Mouse (Mus musculus): ENCODE results near the gene Hs2st1.

Hs2st1 gene

GRCm38 (mm10) chr3:144586731-144587130, 16.8 kb upstream of the Hs2st1 start:
- peak; percentile 56 for DNase-seq (ENCODE audit: low read depth, low spot score)

- DNase-seq (ENCODE audit: low read depth, low spot score): peak; percentile 56
These were observed 15.0 kb upstream of the Hs2st1 start for GRCm38 (mm10) chr3:144584789-144585553.

GRCm38 (mm10) chr3:144583789-144584188, 13.8 kb upstream of the Hs2st1 start:
- no peak for DNase-seq (ENCODE audit: low read depth, low spot score)

GRCm38 (mm10) chr3:144582306-144582705, 12.3 kb upstream of the Hs2st1 start:
- DNase-seq (ENCODE audit: low read depth, low spot score): no peak

GRCm38 (mm10) chr3:144581842-144582241, 11.9 kb upstream of the Hs2st1 start:
- no peak for DNase-seq (ENCODE audit: low read depth, low spot score)

- DNase-seq (ENCODE audit: low read depth, low spot score): no peak
These were observed 10.3 kb upstream of the Hs2st1 start for GRCm38 (mm10) chr3:144580281-144580680.

- DNase-seq (ENCODE audit: low read depth, low spot score): no peak
These were observed 9.8 kb upstream of the Hs2st1 start for GRCm38 (mm10) chr3:144579796-144580195.

- peak; percentile 71 for DNase-seq (ENCODE audit: low read depth, low spot score)
These were observed 8.9 kb upstream of the Hs2st1 start for GRCm38 (mm10) chr3:144578921-144579320.

- DNase-seq (ENCODE audit: low read depth, low spot score): no peak
These were observed 7.7 kb upstream of the Hs2st1 start for GRCm38 (mm10) chr3:144577366-144578340.

GRCm38 (mm10) chr3:144574256-144574655, 4.3 kb upstream of the Hs2st1 start:
- no peak for DNase-seq (ENCODE audit: low read depth, low spot score)

- DNase-seq (ENCODE audit: low read depth, low spot score): peak; percentile 19
These were observed 971 bp upstream of the Hs2st1 start for GRCm38 (mm10) chr3:144570816-144571487.

GRCm38 (mm10) chr3:144569401-144569971, 495 bp downstream of the Hs2st1 start:
- peak; percentile 43 for DNase-seq (ENCODE audit: low read depth, low spot score)

- DNase-seq (ENCODE audit: low read depth, low spot score): peak; percentile 40
These were observed 1.1 kb downstream of the Hs2st1 start for GRCm38 (mm10) chr3:144568861-144569361.

GRCm38 (mm10) chr3:144565212-144565611, 4.8 kb downstream of the Hs2st1 start:
- DNase-seq (ENCODE audit: low read depth, low spot score): no peak

GRCm38 (mm10) chr3:144563916-144564315, 6.1 kb downstream of the Hs2st1 start:
- no peak for DNase-seq (ENCODE audit: low read depth, low spot score)

GRCm38 (mm10) chr3:144561511-144562250, 8.3 kb downstream of the Hs2st1 start:
- DNase-seq (ENCODE audit: low read depth, low spot score): peak; percentile 43

GRCm38 (mm10) chr3:144558274-144558673, 11.7 kb downstream of the Hs2st1 start:
- no peak for DNase-seq (ENCODE audit: low read depth, low spot score)

- no peak for DNase-seq (ENCODE audit: low read depth, low spot score)
These were observed 13.2 kb downstream of the Hs2st1 start for GRCm38 (mm10) chr3:144556625-144557324.

GRCm38 (mm10) chr3:144555144-144555543, 14.8 kb downstream of the Hs2st1 start:
- no peak for DNase-seq (ENCODE audit: low read depth, low spot score)

GRCm38 (mm10) chr3:144554503-144554902, 15.5 kb downstream of the Hs2st1 start:
- DNase-seq (ENCODE audit: low read depth, low spot score): no peak
